Mouse (Mus musculus) liver, embryonic 14.5 days (tissue): ENCODE measurements at regions not wholly inside any gene's neighbourhood (a gene's known extent, or its start where the extent isn't known, plus 50 kb on each side); places are given as distances from the start of the nearest gene placed in this dataset.

Experiments
- ATAC-seq: fragments of 200-750 bp; cut with Nextera tagmentation; 2 replicates; pipeline ENCODE4 v1.8.0; 2017; ENCODE audit warnings: moderate number of reproducible peaks, mild to moderate bottlenecking, moderate library complexity; ENCODE audit not compliant: insufficient read depth
- DNase-seq, 3 experiments: peaks; one replicate each; pipeline ENCODE4 v3.0.0-alpha.2; 2012 to 2013; ENCODE audit warnings: low read depth in 3 of 3, low spot score in 3 of 3
- H3K27ac ChIP-seq: fragments of 300-500 bp; sonication (generic); 2 replicates; pipeline ENCODE4 v1.5.1; 2014; ENCODE audit warnings: moderate library complexity, mild to moderate bottlenecking, control low read depth, inconsistent platforms
- H3K27me3 ChIP-seq: fragments of 300-500 bp; sonication (generic); 2 replicates; pipeline ENCODE4 v1.6.1; 2014; ENCODE audit warnings: mild to moderate bottlenecking, low read length, moderate library complexity; ENCODE audit not compliant: control insufficient read depth, insufficient read depth
- H3K36me3 ChIP-seq: fragments of 300-500 bp; sonication (generic); replicated peaks from 2 replicates; pipeline ENCODE4 v1.6.1; 2014; ENCODE audit warnings: low read depth; ENCODE audit not compliant: control insufficient read depth, insufficient read depth
- H3K4me1 ChIP-seq, 2 experiments: fragments of 200-500 bp in 1 of 2; fragments of 300-500 bp in 1 of 2; sonication (generic) in 1 of 2; replicated peaks; 2 replicates each; pipeline ENCODE4 v1.6.1; 2012 to 2014; ENCODE audit warnings: antibody characterized with exemption in 1 of 2, inconsistent platforms in 1 of 2, low read length in 1 of 2; ENCODE audit not compliant: control insufficient read depth in 2 of 2, insufficient read depth in 2 of 2
- H3K4me2 ChIP-seq: fragments of 300-500 bp; sonication (generic); 2 replicates; pipeline ENCODE4 v1.6.1; 2014; ENCODE audit warnings: low read depth, mild to moderate bottlenecking, control low read depth, moderate library complexity
- H3K4me3 ChIP-seq, 2 experiments: fragments of 200-500 bp in 1 of 2; fragments of 300-500 bp in 1 of 2; sonication (generic) in 1 of 2; 2 replicates each; pipeline ENCODE4 v1.5.1; 2012 to 2014; ENCODE audit warnings: low read depth in 2 of 2, low read length in 2 of 2, mild to moderate bottlenecking in 2 of 2, control low read depth in 1 of 2, inconsistent platforms in 1 of 2, moderate library complexity in 1 of 2; ENCODE audit not compliant: insufficient read depth in 1 of 2
- H3K9ac ChIP-seq: fragments of 300-500 bp; sonication (generic); replicated peaks from 2 replicates; pipeline ENCODE4 v1.6.1; 2014; ENCODE audit warnings: mild to moderate bottlenecking, control low read depth, moderate library complexity
- H3K9me3 ChIP-seq: fragments of 300-500 bp; sonication (generic); 2 replicates; pipeline ENCODE4 v1.6.1; 2016; ENCODE audit warnings: low read length, mixed read lengths; ENCODE audit not compliant: control insufficient read depth
- CTCF ChIP-seq: IDR thresholded peaks from 2 replicates; pipeline ENCODE4 v1.5.1; 2016; ENCODE audit warnings: antibody characterized with exemption, low read depth, control low read depth
- EP300 ChIP-seq: IDR thresholded peaks from 2 replicates; pipeline ENCODE4 v1.6.1; 2016; ENCODE audit warnings: antibody characterized with exemption, low read depth
- WGBS: fragments of 180-500 bp; shearing (Covaris S2); extraction: QIAGEN DNeasy Blood & Tissue Kit; methylation state at CpG from one replicate; pipeline ENCODE4 v1.1.7; 2014; ENCODE audit not compliant: insufficient replicate concordance; 5-methylcytosine and 5-hydroxymethylcytosine counted together

DNA sequence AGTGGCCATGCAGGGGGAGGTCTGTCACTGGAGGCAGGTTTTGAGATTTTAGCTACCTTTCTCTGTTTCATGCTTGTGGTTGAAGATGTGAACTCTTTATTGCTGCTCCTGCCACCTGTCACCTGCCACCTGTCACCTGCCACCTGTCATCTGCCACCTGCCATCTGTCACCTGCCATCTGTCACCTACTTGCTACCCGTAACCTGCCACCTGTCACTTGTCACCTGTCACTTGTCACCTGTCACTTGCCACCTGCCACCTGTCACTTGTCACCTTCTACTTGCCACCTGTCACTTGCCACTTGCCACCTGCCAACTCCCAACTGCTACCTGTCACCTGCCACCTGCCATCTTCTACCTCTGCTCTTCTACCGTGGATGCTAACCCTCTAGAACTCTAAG lies 581.2 kb upstream of the Fam19a5 start:
- Histone ChIP-seq H3K9me3 (no peaks in the 10 kb centered on the region), H3K36me3 (no peaks in the 10 kb centered on the region), H3K27ac (no peak overlapping the region), H3K4me1 (no peaks in the 10 kb centered on the region), H3K4me2 (no peak overlapping the region), H3K9ac (no peak overlapping the region), H3K27me3 (no peaks in the 10 kb centered on the region), H3K4me3 (no peak overlapping the region)
- 74% methylated on average over 2 of the region's 2 CpGs for WGBS
- no peak for ATAC-seq
- DNase-seq = no peak
- no peak for TF ChIP-seq EP300
- no peak for TF ChIP-seq CTCF

DNA sequence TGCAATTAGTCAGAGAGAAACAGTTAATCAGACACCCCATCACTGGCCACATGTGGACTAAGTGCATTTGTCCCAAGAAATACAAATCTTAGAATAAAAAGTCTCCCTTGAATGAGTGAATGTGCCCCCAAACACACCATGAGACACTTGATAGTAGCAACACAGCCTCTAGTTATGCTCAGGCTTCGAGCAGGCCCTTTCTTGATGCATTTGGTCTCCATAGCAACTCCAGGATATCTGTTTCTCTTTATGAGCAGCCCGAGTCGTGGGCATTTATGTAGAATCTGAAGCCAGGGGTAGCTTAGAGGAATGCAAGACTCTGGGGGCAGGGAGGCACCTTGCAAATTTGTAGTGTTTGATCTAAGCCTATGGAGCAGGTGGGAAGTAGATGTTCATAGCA lies 580.6 kb upstream of the Fam19a5 start:
- DNase-seq = no peak
- no peaks in the 10 kb centered on the region for H3K27me3 ChIP-seq
- H3K9me3 ChIP-seq = no peaks in the 10 kb centered on the region
- no peak overlapping the region for H3K4me2 ChIP-seq
- ATAC-seq = no peak
- WGBS = 27% methylated on average over 3 of the region's 3 CpGs
- H3K27ac ChIP-seq = no peak overlapping the region
- no peaks in the 10 kb centered on the region for H3K4me1 ChIP-seq
- TF ChIP-seq EP300 (no peak), CTCF (no peak)
- H3K36me3 ChIP-seq = no peaks in the 10 kb centered on the region
- H3K4me3 ChIP-seq = no peak overlapping the region
- H3K9ac ChIP-seq = no peak overlapping the region

DNA sequence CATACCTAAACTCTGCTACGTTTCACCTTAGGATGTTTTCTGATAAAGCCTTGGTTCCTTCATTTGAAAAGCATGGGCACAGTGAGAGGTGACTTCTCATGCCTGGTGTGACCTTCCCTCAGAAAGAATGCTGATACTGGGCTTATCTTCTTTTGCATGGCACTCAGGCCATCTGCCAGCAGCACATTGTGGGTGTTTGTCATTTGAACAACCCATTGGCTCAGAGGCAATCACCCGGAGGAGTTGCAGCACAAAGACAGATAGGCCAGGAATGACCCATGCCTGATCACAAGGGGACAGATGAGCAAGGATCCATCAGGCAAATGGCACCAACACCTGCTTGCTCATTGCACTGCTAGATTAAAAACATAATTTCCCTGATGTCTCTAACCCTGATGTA lies 572.7 kb upstream of the Fam19a5 start:
- no peak overlapping the region for H3K27ac ChIP-seq
- TF ChIP-seq EP300 = no peak
- no peak for TF ChIP-seq CTCF
- no peak overlapping the region for H3K4me2 ChIP-seq
- H3K4me1 ChIP-seq = no peaks in the 10 kb centered on the region
- no peaks in the 10 kb centered on the region for H3K9me3 ChIP-seq
- no peak overlapping the region for H3K4me3 ChIP-seq
- DNase-seq = no peak
- H3K36me3 ChIP-seq = no peaks in the 10 kb centered on the region
- ATAC-seq = no peak
- 60% methylated on average over 2 of the region's 2 CpGs for WGBS
- H3K27me3 ChIP-seq = no peaks in the 10 kb centered on the region
- no peak overlapping the region for H3K9ac ChIP-seq

GRCm38 (mm10) chr15:86996196-86996595 lies 547.9 kb upstream of the Fam19a5 start:
- Histone ChIP-seq H3K9me3 (no peaks in the 10 kb centered on the region), H3K27ac (no peak overlapping the region), H3K4me1 (no peaks in the 10 kb centered on the region), H3K27me3 (no peaks in the 10 kb centered on the region), H3K9ac (no peak overlapping the region), H3K36me3 (no peaks in the 10 kb centered on the region), H3K4me3 (no peak overlapping the region), H3K4me2 (no peak overlapping the region)
- no peak for TF ChIP-seq EP300
- TF ChIP-seq CTCF = no peak
- ATAC-seq (no peak), DNase-seq (no peak)
- WGBS = 71% methylated on average over 6 of the region's 6 CpGs

DNA sequence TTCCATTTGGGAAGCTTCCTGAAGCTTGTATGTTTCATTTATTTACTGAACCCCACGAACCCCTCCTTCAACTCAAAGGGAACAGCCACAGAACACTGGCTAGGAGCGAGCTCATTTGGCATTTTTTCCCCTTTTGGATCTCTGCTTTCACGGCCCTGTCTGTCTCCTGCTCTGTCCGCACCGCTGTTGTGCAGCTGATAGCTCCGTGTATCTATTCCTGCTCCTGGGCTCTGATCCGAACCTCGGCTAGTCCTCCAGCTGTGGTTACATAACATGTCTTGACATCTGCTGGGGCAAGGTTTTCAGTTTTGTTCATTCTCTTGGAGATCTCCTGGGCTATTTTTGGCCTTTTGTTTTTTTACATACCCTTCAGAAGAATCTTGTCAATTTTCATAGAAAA lies 525.1 kb upstream of the Fam19a5 start:
- no peak for ATAC-seq
- DNase-seq = no peak
- H3K27ac ChIP-seq = no peak overlapping the region

GRCm38 (mm10) chr15:87045971-87046370 lies 498.1 kb upstream of the Fam19a5 start:
- 71% methylated on average over 13 of the region's 13 CpGs for WGBS
- ATAC-seq (no peak), DNase-seq (no peak)

More for the DNA sequence above, 525.1 kb upstream of the Fam19a5 start:
- H3K27me3 ChIP-seq = no peaks in the 10 kb centered on the region
- no peak overlapping the region for H3K4me2 ChIP-seq
- TF ChIP-seq EP300 (no peak), CTCF (no peak)
- no peaks in the 10 kb centered on the region for H3K36me3 ChIP-seq
- no peaks in the 10 kb centered on the region for H3K4me1 ChIP-seq
- 43% methylated on average over 8 of the region's 8 CpGs for WGBS
- no peaks in the 10 kb centered on the region for H3K9me3 ChIP-seq
- no peak overlapping the region for H3K4me3 ChIP-seq
- no peak overlapping the region for H3K9ac ChIP-seq

More at GRCm38 (mm10) chr15:87045971-87046370, 498.1 kb upstream of the Fam19a5 start:
- no peak overlapping the region for H3K9ac ChIP-seq
- H3K36me3 ChIP-seq = no peaks in the 10 kb centered on the region
- H3K4me2 ChIP-seq = no peak overlapping the region
- no peaks in the 10 kb centered on the region for H3K27me3 ChIP-seq
- no peaks in the 10 kb centered on the region; the same call in 1 of the 2 replicates for H3K9me3 ChIP-seq
- H3K4me3 ChIP-seq = no peak overlapping the region
- TF ChIP-seq EP300 (no peak), CTCF (no peak)
- no peak overlapping the region for H3K27ac ChIP-seq
- H3K4me1 ChIP-seq = no peaks in the 10 kb centered on the region
